Comparison of ENCODE assay signal across 9 mouse cellular contexts in the genomic region with DNA sequence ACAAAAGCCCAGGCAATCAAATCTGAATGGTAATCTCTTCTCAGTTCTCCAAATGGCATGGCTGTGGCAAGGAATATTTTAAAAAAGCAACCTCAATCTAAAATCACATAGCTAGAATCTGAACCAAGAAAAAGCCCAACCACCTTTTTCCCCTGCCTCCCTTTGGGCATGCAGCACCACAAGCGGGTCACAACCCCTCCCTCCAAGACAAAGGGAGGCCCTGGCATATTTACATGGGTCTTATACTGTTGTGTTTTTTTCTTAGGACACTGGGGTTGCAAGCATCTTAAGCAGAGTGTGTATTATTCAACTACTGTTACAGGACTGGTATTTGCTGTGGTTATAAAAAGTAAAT. TPM values are rescaled to one million over a fixed set of nuclear protein-coding genes. Genes with fewer than 3 reads are reported as not detected.
DNase-seq lines count a peak whose midpoint lies in the region; ATAC-seq lines count a peak whose summit lies in the region.
"Had no signal": no experiment of that assay in that cellular context is flagged by ENCODE, and none has a peak within 500 bp of the region (broad histone marks: within the 10 kb centered on the region; RNA-seq: fewer than 3 reads in every experiment).

No protein-coding gene starts in this region.

- H3K27me3 ChIP-seq in limb, embryonic 10.5 days (ENCODE audit: low read depth, poor library complexity, severe bottlenecking), result no peaks in the 10 kb centered on the region
- H3K27me3 ChIP-seq in stomach, embryonic 16.5 days (ENCODE audit: control insufficient read depth, insufficient read depth, low read length), result no peaks in the 10 kb centered on the region

- peak; percentile 6 for DNase-seq in urinary bladder, adult 2 months (ENCODE audit: low spot score)
- no peak for DNase-seq in urinary bladder, postnatal 10 days (ENCODE audit: low spot score)
- peak; percentile 50 to 63 for DNase-seq in heart, adult 9 months (ENCODE audit: low spot score in 2 of 2)
- DNase-seq in limb, embryonic 10.5 days (ENCODE audit: low spot score), result peak; percentile 28
- no peak for DNase-seq in layer of hippocampus, adult 18-20 months (ENCODE audit: low spot score in 2 of 2)
- DNase-seq in urinary bladder, postnatal 4 days (ENCODE audit: low spot score in 2 of 2), result no peak
- DNase-seq in natural killer cell, adult 2 months (ENCODE audit: low spot score in 2 of 2), result no peak

- 45% methylated on average over 1 of the region's 1 CpGs for WGBS in limb, embryonic 10.5 days
- WGBS in stomach, embryonic 16.5 days, result 33% methylated on average over 1 of the region's 1 CpGs

- H3K4me3 ChIP-seq in limb, embryonic 10.5 days, result no peak overlapping the region
- no peak overlapping the region for H3K4me3 ChIP-seq in stomach, embryonic 16.5 days (replicated peaks; ENCODE audit: low read length)

- H3K36me3 ChIP-seq in limb, embryonic 10.5 days, result peaks cover 69% of the 10 kb centered on the region
- H3K36me3 ChIP-seq in stomach, embryonic 16.5 days (ENCODE audit: control insufficient read depth, insufficient read depth, low read length), result peaks cover 38% of the 10 kb centered on the region

- H3K4me2 ChIP-seq in stomach, embryonic 16.5 days (ENCODE audit: low read depth, low read length), result no peak overlapping the region

- H3K4me1 ChIP-seq in limb, embryonic 10.5 days, result peaks cover 7% of the 10 kb centered on the region; the same call in 1 of the 2 replicates
- no peaks in the 10 kb centered on the region for H3K4me1 ChIP-seq in stomach, embryonic 16.5 days (ENCODE audit: control insufficient read depth, insufficient read depth, low read length)

- peaks cover 4% of the 10 kb centered on the region; the same call in 1 of the 2 replicates for H3K9me3 ChIP-seq in limb, embryonic 10.5 days (replicated peaks)
- H3K9me3 ChIP-seq in stomach, embryonic 16.5 days (replicated peaks; ENCODE audit: control insufficient read depth, low read length), result peaks cover 8% of the 10 kb centered on the region; the same call in 1 of the 2 replicates

- H3K27ac ChIP-seq in limb, embryonic 10.5 days, result no peak overlapping the region
- H3K27ac ChIP-seq in stomach, embryonic 16.5 days (ENCODE audit: low read length), result peak overlapping the region; percentile 61

- ATAC-seq in stomach, embryonic 16.5 days (ENCODE audit: insufficient read depth, low FRiP score), result peak; percentile 68; the same call in 1 of the 2 replicates

- no peak overlapping the region for H3K9ac ChIP-seq in stomach, embryonic 16.5 days (ENCODE audit: low read length)

RNA-seq across cellular contexts. Expression of a gene that starts 16.1 kb away (rescaled TPM):
- polyA plus RNA-seq in urinary bladder, adult 2 months (2012; rRNA removed), result 98.9 and 164 TPM in 2 replicates
- 196 and 306 TPM in 2 replicates for polyA plus RNA-seq in limb, embryonic 10.5 days (2016; fragmentation: Nextera tagmentation; extraction: Ambion mirVana)
- 188 and 192 TPM in 2 replicates for polyA plus RNA-seq in stomach, embryonic 16.5 days (2015; fragmentation: Nextera tagmentation; extraction: Ambion mirVana)
- total RNA-seq in layer of hippocampus, adult 18-20 months (2021), result 10 to 100 TPM; 78.1 to 80.3 TPM

RNA-seq across cellular contexts. Expression of a gene that starts 58.3 kb away (rescaled TPM):
- not detected in 2 replicates for polyA plus RNA-seq in urinary bladder, adult 2 months (2012; rRNA removed)
- polyA plus RNA-seq in limb, embryonic 10.5 days (2016; fragmentation: Nextera tagmentation; extraction: Ambion mirVana), result not detected in 2 replicates
- polyA plus RNA-seq in stomach, embryonic 16.5 days (2015; fragmentation: Nextera tagmentation; extraction: Ambion mirVana), result not detected in 2 replicates
- total RNA-seq in layer of hippocampus, adult 18-20 months (2021), result under 1 TPM in 1 of 2 experiments, not detected in 1; 0.48 TPM
- polyA plus RNA-seq: large intestine, adult 2 months had no signal

Comparison
In these comparisons a context has a peak if more than half of its experiments do, and no peak if none do; other contexts are left out.
1. DNase-seq: peak in urinary bladder, adult 2 months (single experiment), heart, adult 9 months (2 of 2) and limb, embryonic 10.5 days (single experiment); none in urinary bladder, postnatal 10 days (single experiment), layer of hippocampus, adult 18-20 months (0 of 2), urinary bladder, postnatal 4 days (0 of 2) and natural killer cell, adult 2 months (0 of 2).